Mouse (Mus musculus) ES-E14 (cell line): Measurements from ENCODE around the gene Rasa3.

Source experiments
- CHD2 ChIP-seq: IDR thresholded peaks from 2 replicates; pipeline ENCODE4 v1.6.1; 2014; ENCODE audit warnings: mild to moderate bottlenecking, low read depth, low read length, inconsistent platforms
- HCFC1 ChIP-seq: IDR thresholded peaks from 2 replicates; pipeline ENCODE4 v1.6.1; 2012; ENCODE audit warnings: low read length, inconsistent platforms, borderline replicate concordance; ENCODE audit not compliant: insufficient read depth
- MAFK ChIP-seq: IDR thresholded peaks from 2 replicates; pipeline ENCODE4 v1.6.1; 2014; ENCODE audit warnings: mild to moderate bottlenecking, low read depth, low read length, inconsistent platforms; ENCODE audit not compliant: insufficient read depth
- ZC3H11A ChIP-seq: IDR thresholded peaks from 2 replicates; pipeline ENCODE4 v1.6.1; 2012; ENCODE audit warnings: low read depth, mild to moderate bottlenecking, inconsistent platforms, low read length, borderline replicate concordance
- ZNF384 ChIP-seq: IDR thresholded peaks from 2 replicates; pipeline ENCODE4 v1.6.1; 2012; ENCODE audit warnings: low read depth, low read length, inconsistent platforms

DNA sequence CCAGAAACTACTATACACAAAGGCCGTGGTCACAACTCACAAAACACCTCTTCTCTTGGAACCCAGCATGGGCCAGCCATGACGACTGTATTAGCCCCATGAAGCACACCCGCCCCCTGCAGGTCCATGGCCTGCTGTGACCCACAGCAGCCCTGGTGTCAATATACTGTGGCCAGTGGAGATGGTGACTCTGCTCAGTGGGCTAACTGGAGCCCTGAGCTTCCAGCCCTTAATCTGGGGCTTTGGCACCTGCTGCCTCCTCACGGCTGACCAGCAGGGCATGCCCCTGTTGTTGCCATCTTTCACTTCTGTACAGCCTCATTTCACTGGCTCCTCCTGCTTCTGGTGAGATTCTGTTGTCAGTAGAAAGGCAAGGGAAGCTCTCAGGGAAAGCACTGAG lies 4.2 kb downstream of the Rasa3 start:
- TF ChIP-seq HCFC1 (no peak), ZC3H11A (no peak), MAFK (no peak), ZNF384 (no peak), CHD2 (no peak)
